Mouse (Mus musculus): ENCODE data around the gene Ncoa7. TPM values are rescaled to one million over a fixed set of nuclear protein-coding genes. Genes with fewer than 3 reads are reported as not detected.
"Not testable (repeated sequence)": the region's sequence is repeated elsewhere in the genome, so short reads cannot be mapped to it uniquely, and the experiment has no call there.

Gene Ncoa7
- total RNA-seq, 2 experiments from 2014 or later, result 11.5 to 15.0 TPM

DNA sequence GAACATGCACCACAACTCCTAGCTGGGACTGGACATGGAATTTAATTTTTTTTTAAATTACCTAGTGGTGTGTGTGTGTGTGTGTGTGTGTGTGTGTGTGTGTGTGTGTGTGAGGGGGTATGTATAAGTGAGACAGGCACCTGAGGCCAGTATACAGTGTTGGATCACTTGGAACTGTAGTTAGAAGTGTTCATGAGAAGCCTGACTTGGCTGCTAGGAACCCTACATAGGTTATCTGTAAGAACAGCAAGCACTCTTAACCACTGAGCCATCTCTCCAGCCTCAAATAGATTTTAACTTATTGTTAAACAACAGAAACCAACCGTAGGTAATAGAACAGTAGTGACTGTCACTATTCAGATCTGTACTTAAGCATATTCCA lies 14.8 kb downstream of the Ncoa7 start:
- no peak for DNase-seq (ENCODE audit: low spot score in 2 of 2)

DNA sequence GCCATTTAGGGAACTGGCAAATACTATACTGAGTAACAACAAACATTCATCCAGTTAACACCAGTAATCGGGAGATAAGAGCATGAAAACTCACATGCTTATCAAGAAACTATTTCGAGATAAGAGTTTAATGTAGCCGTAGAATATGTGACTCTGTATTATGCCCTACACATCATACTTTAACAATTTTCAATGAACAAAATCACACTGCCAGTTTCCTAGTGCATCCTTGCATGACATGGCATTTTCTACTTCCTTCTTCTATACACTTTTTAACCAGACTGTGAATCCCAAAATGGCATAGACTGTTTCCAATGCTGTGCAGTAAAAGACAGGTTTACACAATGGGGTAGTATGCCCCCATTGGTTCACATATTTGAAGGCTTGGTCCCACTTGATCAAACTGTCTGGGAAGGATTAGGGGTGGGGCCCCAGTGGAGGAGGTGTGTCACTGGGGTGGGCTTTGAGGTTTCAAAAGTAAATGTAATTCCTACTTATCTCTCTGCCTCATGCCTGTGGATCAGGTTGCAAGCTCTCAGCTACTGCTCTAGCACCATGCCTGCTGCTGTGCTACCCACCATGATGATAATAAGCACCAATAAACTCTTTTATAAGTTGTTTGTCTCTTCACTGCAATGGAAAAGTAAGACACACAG lies 15.3 kb downstream of the Ncoa7 start:
- no peak for DNase-seq (ENCODE audit: low spot score in 2 of 2)

DNA sequence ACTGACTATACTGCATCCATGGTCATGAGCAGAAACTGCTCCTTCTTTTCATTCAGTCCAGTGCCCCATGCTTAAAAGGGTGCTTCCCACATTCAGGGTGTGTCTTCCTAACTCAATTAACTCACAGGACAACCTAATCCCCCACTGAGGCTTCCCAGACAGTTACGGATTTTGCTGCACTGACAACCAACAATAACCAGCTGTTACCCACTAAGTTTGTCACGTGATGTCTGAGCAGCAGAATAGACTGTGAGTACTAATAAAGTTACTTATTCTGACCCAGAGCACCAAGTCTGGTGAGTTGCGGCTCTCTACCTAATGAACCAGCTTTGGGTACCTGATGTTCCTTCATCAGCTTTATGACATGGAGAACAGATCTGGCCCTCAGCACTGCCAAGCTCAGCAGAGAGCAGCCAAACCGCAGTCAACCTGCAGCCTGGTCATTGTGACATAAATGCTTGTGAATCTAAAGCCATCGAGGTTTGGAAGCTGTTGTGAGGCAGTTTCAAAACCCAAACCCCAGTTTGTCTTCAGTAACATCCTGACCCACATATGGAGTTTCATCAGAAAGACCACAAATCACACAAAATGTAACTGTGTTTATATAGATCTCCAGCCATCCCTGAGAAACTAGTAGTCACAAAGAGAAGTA lies 16.9 kb downstream of the Ncoa7 start:
- no peak for DNase-seq (ENCODE audit: low spot score in 2 of 2)

GRCm38 (mm10) chr10:30780921-30781320 lies 22.2 kb downstream of the Ncoa7 start:
- not testable (repeated sequence) for DNase-seq (ENCODE audit: low spot score in 2 of 2)

DNA sequence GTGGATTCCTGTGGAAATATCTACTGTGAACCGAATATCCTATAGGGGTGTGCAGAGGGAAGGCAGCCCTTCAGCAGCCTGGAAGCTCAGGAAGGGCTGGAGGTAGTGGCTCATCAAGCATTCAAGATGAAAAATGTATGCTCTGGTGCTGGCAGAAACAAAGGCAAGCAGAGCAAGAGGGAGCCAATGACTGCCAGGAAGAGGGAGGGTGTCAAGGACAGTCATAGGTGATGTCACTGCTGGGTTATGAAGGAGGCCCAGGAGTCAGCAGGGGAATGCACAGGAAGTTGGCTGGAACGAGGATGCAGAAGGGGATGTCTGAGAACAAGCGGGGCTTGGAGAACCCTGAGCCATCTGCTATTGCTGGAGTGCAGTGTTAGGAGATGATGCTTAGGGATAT lies 24.9 kb downstream of the Ncoa7 start:
- peak in 1 of 2 experiments; percentile 31 for DNase-seq (ENCODE audit: low spot score in 2 of 2)

DNA sequence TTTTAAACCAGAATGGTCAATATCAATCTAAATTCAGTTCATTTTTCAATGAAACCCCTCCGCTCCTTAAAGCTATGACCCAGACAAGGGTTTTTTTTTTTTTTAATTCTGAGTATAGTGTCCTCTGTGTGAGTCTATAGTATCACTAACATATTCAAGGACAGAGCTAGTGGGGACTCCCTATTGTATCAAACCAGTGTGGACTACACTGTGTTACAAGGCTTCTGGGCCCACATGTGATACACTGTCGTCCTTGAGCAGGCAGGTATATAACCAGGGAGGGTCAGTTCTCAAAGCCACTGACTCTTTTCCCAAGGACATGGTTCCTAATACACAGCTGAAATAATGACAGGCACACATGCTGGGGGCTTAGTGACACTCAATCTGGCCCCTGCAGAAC lies 27.1 kb downstream of the Ncoa7 start:
- no peak for DNase-seq (ENCODE audit: low spot score in 2 of 2)

DNA sequence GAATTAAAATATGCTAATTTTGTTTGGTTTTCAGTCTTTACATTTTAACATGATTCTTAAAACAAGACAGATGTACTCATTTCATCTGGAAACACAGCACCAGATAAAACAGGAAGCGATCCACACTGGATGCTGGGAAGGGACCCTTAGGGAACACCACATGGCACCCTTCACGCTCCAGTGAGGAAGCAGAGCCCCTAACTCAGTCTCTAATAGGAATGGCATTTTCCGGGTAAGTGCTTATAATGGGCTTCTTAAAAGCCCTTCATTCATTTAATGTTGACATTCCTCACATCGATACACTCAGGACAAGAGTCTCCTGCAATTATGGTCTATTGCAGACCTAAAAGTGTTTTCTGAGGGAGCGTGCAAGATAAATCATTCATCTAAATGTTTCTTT lies 27.6 kb downstream of the Ncoa7 start:
- no peak for DNase-seq (ENCODE audit: low spot score in 2 of 2)

DNA sequence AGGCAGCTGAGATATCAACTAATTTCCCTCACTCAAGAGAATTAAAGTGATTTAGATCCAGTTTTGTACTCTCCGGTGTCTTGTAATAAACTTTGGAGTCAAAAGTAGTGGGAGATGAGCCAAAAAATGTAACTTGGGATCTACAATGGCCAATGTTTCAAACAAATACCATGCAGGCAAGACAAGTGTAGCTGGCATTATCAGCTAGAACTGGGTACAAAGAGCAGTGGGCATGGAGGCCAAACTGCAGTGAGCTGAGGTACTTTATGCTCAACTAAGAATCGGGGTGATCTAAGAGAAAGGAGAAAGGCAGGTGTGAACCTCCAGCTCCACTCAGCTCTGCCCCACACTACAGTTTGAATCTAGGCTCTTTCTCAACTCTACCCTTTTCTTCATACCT lies 28.7 kb downstream of the Ncoa7 start:
- DNase-seq (ENCODE audit: low spot score in 2 of 2), result no peak

GRCm38 (mm10) chr10:30773181-30773580 lies 29.9 kb downstream of the Ncoa7 start:
- no peak for DNase-seq (ENCODE audit: low spot score in 2 of 2)

DNA sequence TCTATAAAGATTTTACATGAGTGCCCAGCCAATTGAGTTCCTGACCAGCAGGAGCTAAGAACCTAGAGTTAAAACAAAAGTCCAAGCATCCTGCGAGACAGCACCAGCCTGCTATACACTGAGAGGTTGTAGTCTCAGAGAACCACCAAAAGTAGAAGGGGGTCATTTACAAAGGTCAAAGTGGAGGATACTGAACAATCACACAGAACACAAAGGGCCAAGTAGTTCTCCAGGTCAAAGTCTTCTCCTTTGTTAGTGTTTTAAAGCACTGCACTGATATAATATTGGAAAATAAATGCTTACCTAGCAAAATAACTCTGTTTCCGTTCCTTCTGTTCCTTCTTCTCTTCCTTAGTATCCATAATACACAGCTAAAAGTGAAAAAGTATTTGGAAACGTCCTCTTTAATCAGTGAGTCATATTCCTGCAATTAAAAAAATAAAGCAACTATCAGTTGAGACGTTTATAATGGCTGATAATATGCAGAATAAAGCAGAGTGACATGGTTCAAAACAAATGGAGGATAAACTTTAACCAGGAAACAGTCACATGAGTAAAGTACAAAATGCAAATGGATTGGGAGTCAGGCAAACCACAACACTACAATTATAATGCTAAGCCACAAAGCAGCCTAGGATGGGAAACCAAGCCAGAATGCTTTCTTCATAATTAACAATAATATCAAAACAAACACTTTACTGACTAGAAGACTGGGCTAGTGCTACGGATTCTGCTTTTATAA lies 31.5 kb downstream of the Ncoa7 start:
- no peak for DNase-seq (ENCODE audit: low spot score in 2 of 2)

DNA sequence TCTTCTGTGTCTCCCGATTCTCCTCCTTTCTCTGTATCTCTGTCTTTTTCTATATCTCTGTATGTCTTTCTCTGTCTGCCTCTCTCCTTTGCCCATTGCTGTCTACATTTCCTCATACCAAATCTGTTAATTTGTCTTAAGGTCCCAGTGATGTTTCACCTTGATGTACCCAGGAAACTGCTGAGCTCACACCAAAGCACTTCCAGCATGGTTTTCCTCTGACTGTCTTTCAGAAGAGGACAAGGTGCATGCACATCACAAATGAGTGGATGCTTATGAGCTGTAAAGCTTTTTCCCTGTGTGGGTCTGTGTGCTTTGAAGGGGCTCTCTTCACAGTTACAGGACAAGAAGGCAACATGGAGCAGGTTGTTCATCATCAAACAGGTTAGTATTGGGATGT lies 34.3 kb downstream of the Ncoa7 start:
- DNase-seq (ENCODE audit: low spot score in 2 of 2), result no peak

- no peak for DNase-seq (ENCODE audit: low spot score in 2 of 2)
Observed at GRCm38 (mm10) chr10:30768250-30768649, 34.9 kb downstream of the Ncoa7 start.

- DNase-seq (ENCODE audit: low spot score in 2 of 2), result no peak
Observed at GRCm38 (mm10) chr10:30763179-30763770, 39.9 kb downstream of the Ncoa7 start.

DNA sequence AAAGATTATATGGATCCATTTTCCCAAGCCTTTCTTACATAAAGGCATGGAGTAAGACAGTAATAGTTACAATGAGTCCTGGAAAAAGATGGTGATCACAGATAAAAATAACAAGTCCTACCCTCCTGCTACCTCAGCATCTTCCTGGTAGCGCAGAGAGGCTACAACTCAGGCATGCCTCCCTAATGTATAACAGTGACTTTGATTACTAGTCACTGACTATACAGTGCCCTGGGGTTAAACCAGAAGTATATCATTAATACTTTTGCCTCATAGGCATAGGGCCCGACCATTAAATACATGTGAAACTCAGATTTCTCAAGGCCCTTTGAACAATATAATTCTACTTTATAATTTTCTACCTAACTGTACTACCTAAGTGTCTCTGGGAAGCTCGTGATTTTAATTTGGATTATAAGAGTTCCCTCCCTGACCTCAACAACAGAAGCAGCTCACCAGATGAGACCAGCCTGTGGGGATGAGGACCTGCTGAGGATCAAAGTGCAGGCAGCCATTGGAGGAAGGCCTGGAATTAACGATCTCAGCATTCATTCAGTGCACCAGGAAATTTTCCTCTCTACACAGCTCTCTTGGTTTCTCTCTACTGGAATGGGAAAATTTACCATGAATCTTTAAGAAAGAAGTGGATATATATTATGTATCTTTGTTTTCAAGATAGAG lies 40.7 kb downstream of the Ncoa7 start:
- no peak for DNase-seq (ENCODE audit: low spot score in 2 of 2)

- no peak for DNase-seq (ENCODE audit: low spot score in 2 of 2)
Observed at GRCm38 (mm10) chr10:30759360-30760147, 43.6 kb downstream of the Ncoa7 start.

DNA sequence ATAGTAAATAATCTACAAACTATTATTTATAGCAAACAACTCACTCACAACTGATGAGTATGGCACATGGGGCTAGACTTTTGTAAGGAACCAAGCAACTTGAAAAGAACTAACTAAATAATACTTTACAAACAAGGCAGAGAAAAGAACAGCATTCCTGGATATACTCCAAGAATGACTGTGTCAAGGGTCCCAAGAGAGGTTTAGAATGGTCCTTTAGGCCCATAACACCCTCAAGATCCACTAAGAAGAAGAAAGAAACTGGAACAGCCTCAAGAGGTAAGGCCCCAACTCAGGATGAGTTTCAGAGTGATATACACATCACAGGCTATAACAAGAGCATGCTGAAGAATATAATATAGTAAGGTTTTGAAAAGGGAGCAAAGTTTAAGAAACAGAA lies 47.1 kb downstream of the Ncoa7 start:
- DNase-seq (ENCODE audit: low spot score in 2 of 2), result no peak

GRCm38 (mm10) chr10:30754825-30755457 lies 48.2 kb downstream of the Ncoa7 start:
- no peak for DNase-seq (ENCODE audit: low spot score in 2 of 2)

GRCm38 (mm10) chr10:30754082-30754481 lies 49.0 kb downstream of the Ncoa7 start:
- DNase-seq (ENCODE audit: low spot score in 2 of 2), result no peak

DNA sequence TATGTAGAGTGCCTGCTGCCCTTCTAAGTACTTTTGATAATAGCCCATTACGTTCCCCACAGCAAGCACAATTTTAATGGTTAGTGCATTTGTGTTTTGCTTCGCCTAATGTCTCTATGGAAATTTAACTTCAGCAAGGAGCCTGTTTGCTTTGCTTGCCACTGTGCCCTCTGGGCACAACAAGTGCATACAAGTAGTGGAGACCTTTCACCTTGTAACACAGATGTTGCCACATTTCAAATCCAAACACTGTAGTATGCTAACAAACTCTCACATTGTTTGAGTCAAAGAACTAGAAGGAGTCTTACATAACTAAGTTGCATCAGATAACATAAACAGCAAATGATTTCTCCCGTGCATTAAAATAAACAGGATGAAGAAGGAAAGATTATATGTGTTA lies 50.6 kb downstream of the Ncoa7 start:
- no peak for DNase-seq (ENCODE audit: low spot score in 2 of 2)

DNA sequence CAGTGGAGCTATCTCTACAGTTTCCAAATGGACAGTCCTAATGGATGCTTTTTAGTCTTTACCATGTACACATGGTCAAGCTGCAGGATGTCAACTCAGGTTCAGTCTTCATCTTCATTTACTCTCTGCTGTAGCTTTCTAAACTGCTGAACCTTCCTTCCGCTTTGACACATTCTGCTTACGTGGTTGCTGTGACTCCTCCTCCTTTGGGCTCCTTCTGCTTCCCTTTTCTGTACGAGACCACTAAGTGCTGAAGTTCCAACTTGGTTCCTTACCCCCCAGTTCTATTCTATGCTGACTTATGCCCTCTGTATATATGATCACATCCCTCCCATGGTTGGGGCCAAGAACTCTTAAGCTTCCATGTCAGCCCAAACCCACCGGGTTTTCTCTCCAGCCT lies 51.5 kb downstream of the Ncoa7 start:
- no peak for DNase-seq (ENCODE audit: low spot score in 2 of 2)

Data from gastrocnemius, postnatal 4 days (tissue).